Mouse (Mus musculus) limb, embryonic 14.5 days (tissue): Measurements from ENCODE around the gene Rbm3. TPM values are rescaled to one million over a fixed set of nuclear protein-coding genes. Genes with fewer than 3 reads are reported as not detected.

Experiments used
- ATAC-seq: fragments of 200-750 bp; cut with Nextera tagmentation; 2 replicates; pipeline ENCODE4 v1.8.0; 2017; ENCODE audit warnings: low read depth, moderate number of reproducible peaks, moderate TSS enrichment; ENCODE audit not compliant: low FRiP score
- DNase-seq: peaks from one replicate; pipeline ENCODE4 v3.0.0-alpha.2; 2015; ENCODE audit warnings: low spot score
- H3K27ac ChIP-seq: fragments of 300-500 bp; sonication (generic); replicated peaks from 2 replicates; pipeline ENCODE4 v1.5.1; 2014; ENCODE audit warnings: low read depth, mild to moderate bottlenecking, low read length, moderate library complexity, mixed read lengths
- H3K27me3 ChIP-seq: fragments of 300-500 bp; sonication (generic); 2 replicates; pipeline ENCODE4 v1.6.1; 2014; ENCODE audit warnings: low read length, mixed read lengths; ENCODE audit not compliant: control insufficient read depth, insufficient read depth
- H3K36me3 ChIP-seq: fragments of 300-500 bp; sonication (generic); 2 replicates; pipeline ENCODE4 v1.6.1; 2014; ENCODE audit warnings: mild to moderate bottlenecking, low read length, moderate library complexity, mixed read lengths; ENCODE audit not compliant: control insufficient read depth, insufficient read depth
- H3K4me1 ChIP-seq: fragments of 300-500 bp; sonication (generic); 2 replicates; pipeline ENCODE4 v1.6.1; 2014; ENCODE audit warnings: antibody characterized with exemption, low read length, mixed read lengths; ENCODE audit not compliant: control insufficient read depth, insufficient read depth
- H3K4me2 ChIP-seq: fragments of 300-500 bp; sonication (generic); replicated peaks from 2 replicates; pipeline ENCODE4 v1.6.1; 2014; ENCODE audit warnings: low read depth, mild to moderate bottlenecking, low read length, moderate library complexity; ENCODE audit not compliant: severe bottlenecking
- H3K4me3 ChIP-seq: fragments of 300-500 bp; sonication (generic); replicated peaks from 2 replicates; pipeline ENCODE4 v1.5.1; 2014; ENCODE audit warnings: low read length
- H3K9ac ChIP-seq: fragments of 300-500 bp; sonication (generic); 2 replicates; pipeline ENCODE4 v1.6.1; 2014; ENCODE audit warnings: mild to moderate bottlenecking, low read depth, low read length, moderate library complexity; ENCODE audit not compliant: severe bottlenecking
- H3K9me3 ChIP-seq: fragments of 300-500 bp; sonication (generic); 2 replicates; pipeline ENCODE4 v1.6.1; 2016; ENCODE audit warnings: low read length; ENCODE audit not compliant: control insufficient read depth
- POLR2A ChIP-seq: fragments of 200-500 bp; IDR thresholded peaks from 2 replicates; pipeline ENCODE4 v1.8.0; 2012; ENCODE audit warnings: inconsistent platforms, mild to moderate bottlenecking, moderate library complexity, borderline replicate concordance; ENCODE audit not compliant: insufficient read depth, insufficient read length; ENCODE audit errors: extremely low read depth
- WGBS: fragments of 180-500 bp; shearing (Covaris S2); extraction: QIAGEN DNeasy Blood & Tissue Kit; methylation state at CpG from one replicate; pipeline ENCODE4 v1.1.7; 2014; 5-methylcytosine and 5-hydroxymethylcytosine counted together
- polyA plus RNA-seq, 2 experiments: library from polyadenylated mRNA; depleted of rRNA in 1 of 2; stranded (reverse) in 1 of 2; unstranded in 1 of 2; fragments of >200 nt; fragmentation: Nextera tagmentation in 1 of 2; extraction: Ambion mirVana in 1 of 2; gene quantifications; 2 replicates each; pipeline versions ENCODE4 v1.2.1 to v1.2.3; 2012 to 2014

Rbm3 gene
- polyA plus RNA-seq, 2 experiments = 465 to 541 TPM

GRCm38 (mm10) chrX:8123821-8124470, 21.7 kb downstream of the Rbm3 start:
- no peak for ATAC-seq
- no peak overlapping the region for H3K27ac ChIP-seq
- H3K27me3 ChIP-seq = no peaks in the 10 kb centered on the region
- H3K9me3 ChIP-seq = no peaks in the 10 kb centered on the region
- no peak overlapping the region for H3K4me2 ChIP-seq
- H3K4me1 ChIP-seq = no peaks in the 10 kb centered on the region
- WGBS = 82% methylated on average over 6 of the region's 6 CpGs
- no peak for DNase-seq
- peaks cover 16% of the 10 kb centered on the region; the same call in 1 of the 2 replicates for H3K36me3 ChIP-seq
- no peak for TF ChIP-seq POLR2A
- H3K9ac ChIP-seq = no peak overlapping the region
- no peak overlapping the region for H3K4me3 ChIP-seq

DNA sequence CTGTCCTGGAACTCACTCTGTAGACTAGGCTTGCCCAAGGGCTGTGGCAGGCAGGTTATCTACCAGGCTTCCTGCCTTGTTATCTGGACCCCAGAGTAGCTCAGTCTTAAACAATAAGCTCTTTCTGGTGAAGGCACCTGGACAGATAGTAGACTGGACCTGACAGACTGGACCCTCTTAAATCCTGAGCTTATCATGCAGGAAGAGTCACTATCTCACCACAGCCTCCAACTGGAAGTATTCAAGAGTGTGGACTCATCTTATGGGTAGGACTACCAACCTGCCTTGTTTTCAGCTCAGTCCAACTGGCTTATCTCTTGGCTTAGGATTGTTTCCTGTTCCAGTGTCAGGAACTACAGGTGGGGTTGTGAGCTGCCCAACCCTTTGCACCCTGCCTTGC, 28.4 kb downstream of the Rbm3 start:
- no peak overlapping the region for H3K4me2 ChIP-seq
- H3K36me3 ChIP-seq = no peaks in the 10 kb centered on the region
- H3K27me3 ChIP-seq = no peaks in the 10 kb centered on the region
- DNase-seq (no peak), ATAC-seq (no peak)
- H3K9me3 ChIP-seq = no peaks in the 10 kb centered on the region
- H3K9ac ChIP-seq = no peak overlapping the region
- TF ChIP-seq POLR2A = no peak
- no peak overlapping the region for H3K4me3 ChIP-seq
- H3K4me1 ChIP-seq = no peaks in the 10 kb centered on the region
- H3K27ac ChIP-seq = no peak overlapping the region

- Histone ChIP-seq H3K36me3 (no peaks in the 10 kb centered on the region), H3K27ac (no peak overlapping the region), H3K4me3 (no peak overlapping the region), H3K4me1 (no peaks in the 10 kb centered on the region), H3K27me3 (no peaks in the 10 kb centered on the region), H3K4me2 (no peak overlapping the region), H3K9me3 (no peaks in the 10 kb centered on the region), H3K9ac (no peak overlapping the region)
- TF ChIP-seq POLR2A = no peak
- 80% methylated on average over 4 of the region's 4 CpGs for WGBS
- DNase-seq = no peak
- ATAC-seq = no peak
Measured at GRCm38 (mm10) chrX:8115275-8115674, 30.4 kb downstream of the Rbm3 start.

DNA sequence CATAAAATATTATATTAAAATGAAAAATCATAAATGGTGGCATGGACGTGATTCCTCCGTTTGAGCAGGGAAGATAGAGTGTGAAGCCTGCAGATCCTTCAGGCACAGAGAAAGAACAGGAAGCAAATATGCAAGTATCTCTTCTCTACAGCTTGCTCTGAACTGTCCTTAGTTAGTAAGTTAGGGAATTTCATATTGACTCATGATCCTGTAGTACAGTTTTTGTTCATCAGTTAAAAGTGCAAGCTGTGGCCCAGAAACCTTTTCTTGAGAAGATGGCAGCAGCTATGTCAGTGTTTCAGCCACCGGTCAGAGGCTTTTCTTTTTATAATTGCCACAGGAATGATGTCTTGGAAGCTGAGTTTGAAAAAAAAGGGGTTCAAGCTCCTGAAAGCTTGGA, 40.7 kb downstream of the Rbm3 start:
- no peak for DNase-seq
- TF ChIP-seq POLR2A = no peak
- WGBS = 94% methylated on average over 3 of the region's 3 CpGs
- H3K27me3 ChIP-seq = no peaks in the 10 kb centered on the region
- H3K36me3 ChIP-seq = no peaks in the 10 kb centered on the region
- H3K4me2 ChIP-seq = no peak overlapping the region
- no peaks in the 10 kb centered on the region for H3K9me3 ChIP-seq
- no peak overlapping the region for H3K27ac ChIP-seq
- H3K4me3 ChIP-seq = no peak overlapping the region
- H3K4me1 ChIP-seq = no peaks in the 10 kb centered on the region
- no peak for ATAC-seq
- no peak overlapping the region for H3K9ac ChIP-seq

DNA sequence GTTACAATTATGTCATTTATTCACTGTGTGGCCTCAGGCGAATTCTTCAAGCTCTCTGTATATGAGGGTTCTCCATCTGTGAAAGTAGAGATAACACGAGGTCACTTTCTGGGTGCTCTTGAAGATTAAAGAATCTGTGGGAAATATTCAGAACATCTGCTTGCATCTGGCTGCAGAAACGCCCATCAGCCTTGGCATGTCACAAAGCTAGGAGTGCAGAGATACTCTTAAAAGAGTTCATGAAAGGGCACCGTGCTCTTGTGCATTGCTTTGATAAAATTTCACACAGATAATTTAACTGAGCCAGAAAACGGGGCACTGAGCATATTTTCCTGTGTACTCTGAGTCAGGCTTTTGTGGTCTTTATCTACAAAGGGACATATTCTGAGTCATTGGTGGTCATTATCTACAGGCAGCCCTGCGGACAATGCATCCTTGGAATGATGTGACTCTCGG, 43.4 kb downstream of the Rbm3 start:
- Histone ChIP-seq H3K4me3 (no peak overlapping the region), H3K27ac (no peak overlapping the region), H3K4me1 (no peaks in the 10 kb centered on the region), H3K4me2 (no peak overlapping the region), H3K9ac (no peak overlapping the region), H3K36me3 (no peaks in the 10 kb centered on the region), H3K27me3 (no peaks in the 10 kb centered on the region), H3K9me3 (no peaks in the 10 kb centered on the region)
- DNase-seq = no peak
- no peak for ATAC-seq
- no peak for TF ChIP-seq POLR2A
- WGBS = 55% methylated on average over 7 of the region's 7 CpGs
